Mouse (Mus musculus) right cerebral cortex, postnatal 25 days (tissue): Measurements from ENCODE around the gene Rgl2.

Experiments
- DNase-seq: peaks from one replicate; pipeline ENCODE4 v3.0.0; 2022

Rgl2 gene

DNA sequence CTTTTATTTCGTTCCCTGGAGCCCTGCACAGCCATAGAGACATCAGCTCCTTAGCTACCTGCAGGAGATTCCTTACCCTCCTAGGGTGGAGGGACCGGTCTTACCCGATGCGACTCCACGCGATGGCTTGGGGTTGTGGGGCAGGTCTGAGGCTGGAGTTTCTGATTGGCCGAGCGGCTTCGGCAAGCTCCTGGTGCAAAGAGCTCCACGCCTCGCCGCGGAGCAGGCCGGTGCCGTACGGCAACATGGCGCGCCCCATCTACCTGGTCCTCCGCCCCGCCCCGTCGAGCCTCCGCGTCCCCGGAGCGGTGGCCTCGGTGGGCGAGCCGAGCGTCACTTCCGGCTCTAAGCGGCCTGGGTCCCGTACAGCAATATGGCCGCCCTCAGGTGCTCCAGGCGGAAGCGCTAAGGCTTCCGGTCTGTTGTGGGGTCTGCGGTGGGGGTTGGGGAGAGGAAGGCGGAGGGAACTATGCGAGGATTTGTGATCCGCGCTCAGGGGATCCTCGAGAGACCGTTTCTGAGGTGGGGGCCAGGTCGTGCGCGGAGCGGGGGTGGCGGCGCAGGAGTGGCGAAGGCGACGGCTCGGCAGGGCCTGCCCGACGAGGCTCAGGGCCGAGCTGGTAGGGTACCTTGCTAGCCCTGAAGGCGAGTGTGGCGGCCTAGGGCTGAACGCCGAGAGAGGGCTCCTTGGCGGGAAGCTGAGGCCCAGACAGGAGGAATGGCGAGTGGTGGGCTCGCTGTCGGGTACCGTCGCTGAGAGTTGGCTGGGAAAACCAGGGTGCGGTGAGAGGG lies 20.1 kb upstream of the Rgl2 start, which contains the start of gene Daxx:
TSS of gene Daxx (plus strand) at position 338 of the 792 bp plus-strand sequence.
- DNase-seq, result peak; percentile 99

DNA sequence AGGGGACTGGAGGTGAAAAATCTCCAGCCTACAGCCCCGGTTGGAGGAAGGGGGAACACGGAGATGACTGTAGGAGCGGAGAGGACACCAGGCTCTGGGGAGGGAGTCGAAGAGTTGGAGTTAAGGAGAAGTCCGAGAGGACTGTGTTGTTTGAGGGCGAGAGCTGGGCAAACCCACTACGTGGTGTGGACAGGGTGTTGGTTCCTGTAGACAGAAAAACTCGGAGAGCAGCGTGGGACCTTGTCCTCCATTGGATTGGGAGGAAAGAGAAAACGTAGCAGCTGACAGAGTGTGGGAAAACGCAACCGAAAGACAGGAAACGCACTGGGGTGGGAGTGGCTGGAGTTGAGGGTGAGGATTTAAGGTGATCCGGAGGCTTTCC lies 19.5 kb upstream of the Rgl2 start:
- DNase-seq, result no peak

DNA sequence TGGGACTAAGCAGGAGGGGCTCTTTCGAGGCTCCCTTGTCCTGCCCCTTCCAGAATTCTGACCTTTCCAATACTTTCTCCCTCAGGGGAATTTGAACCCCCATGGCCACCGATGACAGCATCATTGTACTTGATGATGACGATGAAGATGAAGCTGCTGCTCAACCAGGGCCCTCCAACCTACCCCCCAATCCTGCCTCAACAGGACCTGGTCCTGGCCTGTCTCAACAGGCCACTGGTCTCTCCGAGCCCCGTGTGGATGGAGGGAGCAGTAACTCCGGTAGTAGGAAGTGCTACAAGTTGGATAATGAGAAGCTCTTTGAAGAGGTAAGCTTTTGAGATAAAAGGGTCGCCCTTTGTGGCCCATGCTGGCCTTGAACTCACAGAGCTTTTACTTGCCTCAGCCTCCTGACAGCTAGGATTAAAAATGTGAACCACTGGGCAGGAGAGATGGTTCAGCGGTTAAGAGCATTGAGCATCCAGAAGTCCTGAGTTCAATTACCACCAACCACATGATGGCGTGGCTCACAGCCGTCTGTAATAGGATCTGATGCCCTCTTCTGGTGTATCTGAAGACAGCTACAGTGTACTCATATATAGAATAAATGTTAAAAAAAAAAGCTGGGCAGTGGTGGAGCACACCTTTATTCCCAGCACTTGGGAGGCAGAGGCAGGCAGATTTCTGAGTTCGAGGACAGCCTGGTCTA lies 18.8 kb upstream of the Rgl2 start:
- no peak for DNase-seq

DNA sequence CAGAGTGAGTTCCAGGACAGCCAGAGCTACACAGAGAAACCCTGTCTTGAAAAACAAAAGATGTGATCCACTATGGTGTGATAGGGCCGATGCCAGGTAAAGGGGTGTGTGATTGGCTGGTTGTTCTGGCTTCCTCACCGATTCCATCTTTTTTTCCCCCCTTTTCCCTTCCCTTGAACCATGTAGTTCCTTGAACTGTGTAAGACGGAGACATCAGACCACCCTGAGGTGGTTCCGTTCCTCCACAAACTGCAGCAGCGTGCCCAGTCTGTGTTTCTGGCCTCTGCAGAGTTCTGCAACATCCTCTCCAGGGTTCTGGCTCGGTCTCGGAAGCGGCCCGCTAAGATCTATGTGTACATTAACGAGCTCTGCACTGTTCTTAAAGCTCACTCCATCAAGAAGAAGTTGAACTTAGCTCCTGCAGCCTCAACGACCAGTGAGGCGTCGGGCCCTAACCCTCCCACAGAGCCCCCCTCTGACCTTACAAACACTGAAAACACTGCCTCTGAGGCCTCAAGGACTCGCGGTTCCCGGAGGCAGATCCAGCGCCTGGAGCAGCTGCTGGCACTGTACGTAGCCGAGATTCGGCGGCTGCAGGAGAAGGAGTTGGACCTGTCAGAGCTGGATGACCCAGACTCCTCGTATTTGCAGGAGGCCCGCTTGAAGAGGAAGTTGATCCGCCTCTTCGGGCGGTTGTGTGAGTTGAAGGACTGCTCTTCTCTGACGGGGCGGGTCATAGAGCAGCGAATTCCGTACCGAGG lies 18.1 kb upstream of the Rgl2 start:
- no peak for DNase-seq

DNA sequence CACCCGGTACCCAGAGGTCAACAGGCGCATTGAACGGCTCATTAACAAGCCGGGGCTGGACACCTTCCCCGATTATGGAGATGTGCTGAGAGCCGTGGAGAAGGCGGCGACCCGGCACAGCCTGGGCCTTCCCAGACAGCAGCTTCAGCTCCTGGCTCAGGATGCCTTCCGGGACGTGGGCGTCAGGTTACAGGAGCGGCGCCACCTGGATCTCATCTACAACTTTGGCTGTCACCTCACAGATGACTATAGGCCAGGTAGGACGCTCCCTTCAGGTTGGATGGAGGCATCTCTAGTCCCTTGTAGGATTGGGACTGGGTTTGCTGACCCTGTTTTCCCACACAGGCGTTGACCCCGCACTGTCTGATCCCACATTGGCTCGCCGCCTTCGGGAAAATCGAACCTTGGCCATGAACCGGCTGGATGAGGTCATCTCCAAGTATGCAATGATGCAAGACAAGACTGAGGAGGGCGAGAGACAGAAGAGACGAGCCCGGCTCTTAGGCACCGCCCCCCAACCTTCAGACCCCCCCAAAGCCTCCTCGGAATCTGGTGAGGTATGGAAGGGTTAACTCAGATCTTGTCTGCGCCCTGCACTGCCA lies 17.4 kb upstream of the Rgl2 start:
- no peak for DNase-seq

DNA sequence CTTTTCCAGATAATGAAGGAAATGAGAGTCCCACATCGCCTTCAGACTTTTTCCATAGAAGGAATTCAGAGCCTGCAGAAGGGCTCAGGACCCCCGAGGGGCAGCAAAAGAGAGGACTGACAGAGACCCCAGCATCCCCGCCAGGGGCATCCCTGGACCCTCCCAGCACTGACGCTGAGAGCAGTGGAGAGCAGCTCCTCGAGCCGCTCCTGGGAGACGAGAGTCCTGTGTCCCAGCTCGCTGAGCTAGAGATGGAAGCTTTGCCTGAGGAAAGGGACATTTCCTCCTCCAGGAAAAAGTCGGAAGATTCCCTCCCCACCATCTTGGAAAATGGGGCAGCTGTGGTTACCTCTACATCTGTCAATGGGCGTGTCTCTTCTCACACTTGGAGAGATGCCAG lies 16.1 kb upstream of the Rgl2 start:
- no peak for DNase-seq

DNA sequence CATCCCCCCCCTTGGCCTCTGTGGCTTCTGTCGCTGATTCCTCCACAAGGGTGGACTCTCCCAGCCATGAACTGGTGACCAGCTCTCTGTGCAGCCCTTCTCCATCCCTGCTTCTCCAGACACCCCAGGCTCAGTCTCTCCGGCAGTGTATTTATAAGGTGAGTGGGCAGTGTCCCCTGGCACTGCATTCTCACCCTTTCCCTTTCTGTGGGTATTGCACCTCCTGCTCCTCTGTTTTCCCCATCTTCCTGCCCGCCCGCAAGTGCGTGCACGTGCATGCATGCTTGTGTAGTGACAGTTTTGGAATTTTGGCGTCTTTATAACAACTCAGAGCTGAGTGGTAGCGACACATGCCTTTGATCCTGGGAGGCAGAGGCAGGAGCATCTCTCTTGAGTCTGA lies 15.4 kb upstream of the Rgl2 start:
- no peak for DNase-seq

DNA sequence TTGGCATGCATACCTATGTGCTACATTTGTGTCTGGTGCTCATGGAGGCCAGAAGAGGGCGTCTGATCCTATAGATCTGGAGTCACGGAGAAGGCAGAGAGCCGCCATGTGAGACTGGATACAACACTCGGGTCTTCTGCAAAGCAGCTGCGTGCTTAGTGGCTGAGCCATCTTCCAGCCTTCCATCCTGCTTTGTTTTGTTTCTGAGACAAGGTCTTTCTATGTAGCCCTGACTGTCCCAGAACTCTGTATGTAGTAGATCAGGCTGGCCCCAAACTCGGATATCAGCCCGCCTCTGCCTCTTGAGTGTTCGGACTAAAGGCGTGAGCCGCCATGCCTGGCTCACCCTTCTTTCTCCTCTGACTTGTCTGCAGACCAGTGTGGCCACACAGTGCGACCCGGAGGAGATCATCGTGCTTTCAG lies 14.4 kb upstream of the Rgl2 start:
- DNase-seq, result no peak

DNA sequence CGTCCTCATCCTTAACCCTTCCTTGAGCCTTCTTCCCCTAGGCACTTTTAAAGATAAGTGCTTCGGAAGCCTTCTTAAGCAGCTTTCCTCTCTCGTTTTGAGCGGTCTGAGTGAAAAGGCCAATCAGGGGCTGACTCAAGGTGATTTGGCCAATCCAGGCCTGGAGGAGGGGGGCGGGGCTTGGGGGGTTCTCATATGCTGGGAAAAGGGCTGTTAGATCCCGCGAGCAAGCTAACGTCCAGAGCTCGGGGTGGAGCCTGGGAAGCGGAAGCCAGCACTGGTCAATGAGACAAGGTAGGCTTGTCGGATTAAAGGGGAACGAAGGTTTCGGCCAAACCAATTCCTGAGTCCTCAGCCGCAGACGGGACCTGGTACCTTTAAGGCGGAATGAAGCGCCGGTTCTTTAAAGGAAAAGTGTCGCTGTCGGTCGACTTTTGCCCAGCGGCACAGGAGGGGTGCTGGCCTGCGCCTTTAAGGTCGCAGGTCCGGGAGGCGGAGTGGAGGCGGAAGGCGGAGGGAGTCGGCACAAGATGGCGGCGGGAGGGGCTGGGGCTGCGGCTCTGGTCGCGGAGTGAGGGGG lies 13.6 kb upstream of the Rgl2 start, which contains the start of the genes Tapbp and Zbtb22:
TSS of gene Tapbp (plus strand) at position 229 of the 580 bp plus-strand sequence.
TSS of gene Zbtb22 (plus strand) at position 234 of the 580 bp plus-strand sequence.
- DNase-seq, result peak; percentile 96

DNA sequence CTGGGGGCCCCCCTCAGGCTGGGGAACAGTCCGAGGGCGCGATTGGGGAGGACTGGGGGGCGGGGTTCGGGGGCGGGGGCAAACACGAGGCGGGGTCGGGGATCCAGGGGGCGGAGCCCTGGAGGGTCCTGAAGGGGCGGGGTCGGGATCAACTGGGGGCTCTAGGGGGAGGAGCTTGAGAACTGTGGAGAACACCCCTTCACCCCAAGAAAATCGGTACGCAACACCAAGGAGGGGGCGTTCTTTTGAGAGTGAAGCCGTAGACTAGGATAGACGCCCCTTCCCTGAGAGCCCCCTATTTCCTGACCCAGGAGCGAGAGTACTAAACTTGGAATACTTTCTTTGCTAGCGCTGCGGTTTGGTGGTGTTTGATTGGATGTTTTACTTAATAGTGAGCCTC lies 13.0 kb upstream of the Rgl2 start:
- no peak for DNase-seq

DNA sequence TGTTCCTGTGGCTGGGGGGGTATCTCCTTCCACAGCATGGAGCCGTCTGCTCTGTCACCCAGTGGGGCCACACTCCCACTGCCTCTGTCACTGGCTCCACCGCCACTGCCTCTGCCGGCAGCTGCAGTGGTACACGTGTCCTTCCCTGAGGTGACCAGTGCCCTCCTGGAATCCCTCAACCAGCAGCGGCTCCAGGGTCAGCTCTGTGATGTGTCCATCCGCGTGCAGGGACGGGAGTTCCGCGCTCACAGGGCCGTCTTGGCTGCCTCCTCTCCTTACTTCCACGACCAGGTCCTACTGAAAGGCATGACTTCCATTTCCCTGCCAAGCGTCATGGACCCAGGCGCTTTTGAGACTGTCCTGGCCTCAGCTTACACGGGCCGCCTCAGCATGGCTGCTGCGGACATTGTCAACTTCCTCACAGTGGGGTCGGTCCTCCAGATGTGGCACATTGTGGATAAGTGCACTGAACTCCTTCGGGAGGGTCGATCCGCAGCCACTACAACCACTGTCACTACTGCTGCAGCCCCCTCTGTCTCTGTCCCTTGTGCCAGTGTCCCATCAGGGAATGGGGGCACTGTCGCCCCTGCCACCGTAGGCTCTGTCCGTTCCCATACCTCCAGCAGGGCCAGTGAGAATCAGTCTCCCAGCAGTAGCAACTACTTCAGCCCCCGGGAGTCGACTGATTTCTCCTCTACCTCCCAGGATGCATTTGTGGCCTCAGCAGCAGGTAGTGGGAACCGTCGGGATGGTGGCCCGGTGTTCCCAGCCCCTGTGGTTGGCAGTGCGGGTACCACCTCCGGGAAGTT lies 12.3 kb upstream of the Rgl2 start:
- DNase-seq, result no peak

DNA sequence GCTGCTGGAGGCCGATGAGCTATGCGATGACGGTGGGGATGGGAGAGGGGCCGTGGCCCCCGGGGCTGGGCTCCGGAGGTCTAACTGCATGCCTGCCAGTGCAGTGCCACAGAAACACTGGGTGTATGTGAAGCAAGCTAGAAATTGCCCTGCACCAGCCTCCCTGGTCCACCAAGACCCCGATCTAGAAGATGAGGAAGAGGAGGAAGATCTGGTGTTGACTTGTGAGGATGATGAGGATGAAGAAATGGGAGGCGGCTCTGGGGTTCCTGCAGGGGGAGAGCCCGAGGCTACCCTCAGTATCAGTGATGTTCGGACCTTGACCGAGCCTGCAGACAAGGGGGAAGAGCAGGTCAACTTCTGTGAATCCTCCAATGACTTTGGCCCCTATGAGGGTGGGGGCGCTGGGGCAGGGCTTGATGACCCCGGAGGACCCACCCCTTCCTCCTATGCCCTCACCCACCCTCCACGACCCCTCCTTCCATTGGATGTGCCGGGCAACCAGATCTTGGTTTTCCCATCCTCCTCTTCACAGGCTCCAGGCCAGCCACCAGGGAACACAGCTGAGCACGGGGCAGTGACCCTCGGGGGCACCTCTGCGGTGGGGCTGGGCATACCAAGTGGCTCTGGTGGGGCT lies 11.6 kb upstream of the Rgl2 start:
- no peak for DNase-seq

DNA sequence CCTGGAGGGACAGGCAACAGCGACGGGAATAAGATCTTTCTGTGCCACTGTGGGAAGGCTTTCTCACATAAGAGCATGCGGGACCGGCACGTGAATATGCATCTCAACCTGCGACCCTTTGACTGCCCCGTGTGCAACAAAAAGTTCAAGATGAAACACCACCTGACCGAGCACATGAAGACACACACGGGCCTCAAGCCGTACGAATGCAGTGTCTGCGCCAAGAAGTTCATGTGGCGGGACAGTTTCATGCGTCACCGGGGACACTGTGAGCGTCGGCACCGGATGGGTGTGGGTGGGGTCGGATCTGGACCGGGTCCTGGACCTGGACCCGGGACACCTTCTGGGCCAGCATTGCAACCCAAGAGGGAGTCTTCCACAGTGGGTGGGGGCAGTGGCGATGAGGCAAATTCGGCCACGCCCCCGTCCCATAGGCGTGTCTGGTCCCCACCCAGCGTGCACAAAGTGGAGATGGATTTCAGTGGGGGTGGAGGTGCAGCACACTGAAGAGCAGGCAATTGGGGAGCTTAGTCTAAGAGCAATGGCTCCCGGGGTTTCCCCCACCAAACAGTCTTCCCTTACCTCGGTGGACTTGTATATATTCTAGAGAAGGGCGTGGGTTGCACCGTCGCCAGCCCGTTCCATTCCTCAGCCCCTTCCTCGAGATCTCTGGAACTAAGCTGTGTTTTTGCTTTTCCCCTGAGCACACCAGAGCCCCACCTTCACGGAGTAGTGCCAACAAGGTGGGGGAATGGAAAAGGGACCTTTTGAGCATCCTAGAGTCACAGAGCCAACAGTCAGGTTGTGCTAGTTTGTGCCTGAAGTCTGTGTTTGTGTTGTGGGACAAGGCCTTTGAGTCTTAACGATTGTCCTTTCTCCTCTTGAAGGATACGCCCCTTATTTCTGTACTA lies 10.8 kb upstream of the Rgl2 start:
- no peak for DNase-seq

DNA sequence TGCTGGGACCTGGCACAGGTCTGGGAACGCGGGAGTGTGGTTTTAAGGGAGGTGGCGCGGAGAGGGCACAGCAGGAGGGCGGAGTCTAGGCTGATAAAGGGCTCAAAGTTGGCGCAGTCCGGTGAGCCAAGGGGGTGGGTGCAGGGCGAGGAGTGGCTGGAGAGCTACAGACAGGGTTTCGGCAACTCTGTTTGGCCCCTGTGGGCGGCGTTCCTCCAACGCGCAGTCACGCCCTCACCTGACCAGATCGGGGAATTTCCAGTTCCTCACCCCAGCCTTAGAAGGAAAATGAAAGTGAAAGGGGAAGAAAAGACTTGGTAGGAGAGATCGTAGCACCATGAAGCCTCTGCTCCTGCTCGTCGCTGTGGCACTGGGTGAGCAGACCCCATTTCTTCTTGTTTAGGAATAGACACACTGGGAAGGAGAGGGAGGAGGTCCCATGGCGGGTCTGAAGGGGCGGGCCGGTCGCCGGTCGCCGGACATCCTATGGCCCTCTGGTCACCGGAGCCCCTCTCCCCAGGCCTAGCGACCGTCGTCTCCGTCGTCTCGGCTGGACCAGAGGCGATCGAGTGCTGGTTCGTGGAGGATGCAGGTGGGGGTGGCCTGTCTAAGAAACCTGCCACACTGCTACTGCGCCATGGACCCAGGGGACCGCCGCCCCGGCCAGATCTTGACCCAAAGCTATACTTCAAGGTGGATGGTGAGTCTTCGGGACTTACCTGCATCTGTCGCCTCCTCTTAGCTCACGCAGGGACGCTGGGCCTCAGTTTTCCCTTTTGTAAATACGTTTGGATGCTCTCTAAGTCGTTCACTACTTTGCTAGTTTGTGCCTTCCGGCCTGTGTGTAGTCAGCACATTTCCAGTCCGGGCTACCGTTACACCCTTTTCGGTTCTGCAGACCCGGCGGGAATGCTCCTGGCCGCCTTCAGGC lies 9.7 kb upstream of the Rgl2 start:
- peak; percentile 47 for DNase-seq

DNA sequence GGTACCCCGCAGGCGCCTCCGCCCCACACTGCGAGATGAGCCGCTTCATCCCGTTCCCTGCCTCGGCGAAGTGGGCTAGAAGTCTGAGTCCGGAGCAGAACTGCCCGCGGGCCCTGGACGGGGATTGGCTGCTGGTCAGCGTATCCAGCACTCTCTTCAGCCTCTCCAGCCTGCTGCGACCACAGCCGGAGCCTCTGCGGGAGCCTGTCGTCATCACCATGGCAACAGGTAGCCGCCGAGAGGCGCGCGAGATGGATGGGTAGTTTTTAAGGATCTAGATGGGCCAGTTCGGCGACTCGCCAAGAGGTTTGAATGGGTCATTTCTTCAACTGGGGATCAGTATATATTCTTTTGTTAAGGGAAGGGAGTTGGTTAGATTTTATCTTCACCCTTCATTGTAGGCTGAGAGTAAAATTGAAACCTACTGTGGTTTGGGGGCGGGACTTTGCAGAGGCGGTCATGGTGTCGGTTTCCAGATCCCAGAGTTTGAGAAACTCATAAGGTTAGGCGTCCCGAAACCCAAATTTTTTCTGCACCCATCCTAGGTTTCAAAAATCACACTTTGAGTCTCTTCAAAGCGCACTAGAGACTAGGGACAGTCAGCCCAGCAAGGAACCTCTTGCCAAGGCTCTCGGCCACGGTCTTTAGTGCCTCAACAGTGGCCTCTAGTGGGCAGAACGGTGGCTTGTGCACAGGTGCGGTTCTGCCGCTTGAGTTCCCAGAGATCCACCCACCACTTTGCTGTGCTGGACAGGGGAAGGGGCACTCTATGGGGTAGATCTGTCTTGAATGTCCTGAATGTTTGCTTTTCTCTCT lies 8.9 kb upstream of the Rgl2 start:
- DNase-seq, result peak; percentile 75

DNA sequence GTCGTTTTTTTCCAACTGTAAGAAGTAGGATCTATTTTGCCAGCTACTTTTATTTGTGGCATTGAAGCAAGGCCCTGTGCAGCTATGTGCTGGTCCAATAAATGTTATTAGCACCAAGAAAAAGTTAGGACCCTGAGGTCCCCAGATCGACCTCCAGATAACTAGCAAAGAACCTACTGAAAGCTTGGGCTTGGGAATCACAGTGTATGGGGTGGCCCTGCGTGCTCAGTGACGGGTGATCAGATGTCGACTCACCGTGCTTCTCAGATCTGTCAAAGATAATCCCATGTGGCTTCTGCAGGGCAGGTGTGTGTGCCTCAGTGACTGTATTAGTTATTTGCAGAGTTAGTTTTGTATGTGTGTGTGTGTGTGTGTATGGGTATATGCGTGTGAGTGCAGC lies 8.0 kb upstream of the Rgl2 start:
- DNase-seq, result no peak

DNA sequence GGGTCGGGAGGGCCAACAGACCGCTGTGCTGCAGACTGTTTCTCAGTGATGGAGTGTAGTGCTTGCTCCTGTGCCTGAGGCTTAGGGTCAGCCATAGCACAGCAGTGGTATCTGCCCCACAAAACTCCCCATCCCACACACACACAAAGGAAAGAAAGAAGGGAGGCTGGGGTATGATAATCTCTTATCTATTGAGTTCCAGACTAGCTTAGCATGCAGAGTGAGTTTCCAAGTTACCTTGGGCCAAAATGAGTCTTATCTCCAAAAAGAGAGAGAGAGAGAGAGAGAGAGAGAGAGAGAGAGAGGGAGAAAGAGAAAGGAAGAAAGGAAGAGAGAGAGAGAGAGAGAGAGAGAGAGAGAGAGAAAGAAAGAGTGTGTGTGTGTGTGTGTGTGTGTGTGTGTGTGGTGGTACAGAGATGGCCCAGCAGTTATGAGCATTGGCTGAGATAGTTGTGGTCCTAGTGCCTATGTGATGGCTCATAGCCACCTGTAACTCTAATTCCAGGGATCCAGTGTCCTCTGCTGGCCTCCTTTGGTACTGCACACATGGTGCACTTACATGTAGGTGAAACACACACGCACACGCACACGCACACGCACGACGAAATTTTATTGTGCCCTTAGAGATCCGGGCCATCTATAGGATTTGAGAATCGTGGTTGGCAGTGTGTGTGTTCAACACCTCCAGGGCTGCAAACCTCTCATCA lies 4.6 kb upstream of the Rgl2 start:
- no peak for DNase-seq
